Mouse (Mus musculus) adipocyte (in vitro differentiated cells): ENCODE measurements around the gene Olfr743.
"Not testable (repeated sequence)": the region's sequence is repeated elsewhere in the genome, so short reads cannot be mapped to it uniquely, and the experiment has no call there.

ENCODE experiments used
- DNase-seq: peaks from one replicate; pipeline ENCODE4 v3.0.0-alpha.2; 2016; ENCODE audit warnings: low spot score

Olfr743 gene

DNA sequence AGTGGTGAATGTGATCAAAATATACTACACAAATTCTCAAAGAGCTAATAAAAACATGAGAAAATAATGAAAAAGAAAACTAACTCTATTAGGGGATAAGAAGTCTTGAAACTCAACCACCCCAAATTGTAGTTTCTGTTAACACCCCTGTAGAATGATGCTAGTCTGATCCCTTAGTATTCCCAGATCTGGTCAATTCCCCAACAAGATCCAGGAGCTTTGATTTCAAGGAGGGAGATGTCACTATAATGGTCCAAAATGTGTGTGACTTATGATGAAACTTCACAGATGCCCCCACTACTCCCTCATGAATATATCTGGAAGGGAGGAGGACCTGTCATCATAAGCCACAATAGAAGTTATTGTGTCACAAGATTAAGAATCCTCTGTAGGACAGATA lies at the start of gene Olfr743:
TSS of gene Olfr743 (plus strand) at position 301 of the 400 bp plus-strand sequence.
- no peak for DNase-seq

DNA sequence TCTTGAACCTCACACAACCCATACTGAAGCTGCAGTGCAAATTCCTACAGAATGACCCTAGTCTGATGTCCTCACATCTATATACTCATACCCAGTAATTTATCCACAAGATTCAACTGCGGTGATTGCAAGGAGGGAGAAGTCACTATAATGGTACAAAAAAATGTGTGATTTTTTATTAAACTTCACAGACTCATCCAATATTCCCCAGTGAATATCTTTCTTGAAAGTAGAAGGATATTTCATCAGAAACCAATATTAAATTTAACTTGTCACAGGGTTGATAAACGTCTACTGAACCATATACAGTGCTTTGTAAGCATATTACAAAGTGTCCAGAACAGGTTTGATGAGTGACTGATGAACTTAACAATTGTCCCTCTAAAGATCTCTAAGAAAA lies 49.2 kb upstream of the Olfr743 start, which contains the start of gene Olfr741:
TSS of gene Olfr741 (plus strand) at position 301 of the 400 bp plus-strand sequence.
- DNase-seq, result no peak

DNA sequence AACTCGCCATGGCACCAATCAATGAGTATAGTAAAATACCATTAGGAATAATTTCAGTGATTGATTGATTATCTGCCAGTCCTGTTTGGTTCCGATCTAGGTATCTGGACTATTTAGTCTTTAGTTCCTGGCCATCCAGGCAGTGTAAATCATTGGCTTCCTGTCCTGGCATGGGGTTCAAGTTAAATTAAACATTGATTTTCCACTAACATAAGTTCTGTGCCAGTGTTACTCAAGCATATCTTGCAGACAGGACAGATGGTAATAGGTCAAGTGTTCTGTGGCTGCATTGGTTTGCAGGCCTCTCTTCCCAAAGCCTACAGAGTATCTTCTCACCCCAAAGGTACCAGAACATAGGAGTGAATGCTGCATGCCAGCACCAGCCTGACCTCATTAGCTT lies 43.2 kb upstream of the Olfr743 start:
- no peak for DNase-seq

DNA sequence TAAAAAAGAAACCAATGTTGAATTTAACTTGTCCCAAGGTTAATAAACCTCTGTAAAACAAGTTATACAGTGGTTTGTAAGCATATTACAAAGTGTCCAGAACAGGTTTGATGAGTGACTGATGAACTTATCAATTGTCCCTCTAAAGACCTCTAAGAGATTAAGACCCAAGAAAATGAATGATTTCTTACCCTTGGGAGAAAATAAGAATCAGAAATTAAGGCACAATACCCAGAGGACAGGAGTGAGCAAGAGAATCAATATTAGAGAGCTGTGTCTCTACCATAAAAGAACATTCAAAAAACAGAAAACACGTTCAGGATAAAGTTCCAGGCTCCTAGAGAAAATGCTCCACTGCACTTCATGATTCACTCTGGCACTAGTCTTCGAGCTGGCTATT lies 18.3 kb upstream of the Olfr743 start, which contains the start of gene Olfr742:
TSS of gene Olfr742 (plus strand) at position 301 of the 400 bp plus-strand sequence.
- no peak for DNase-seq

DNA sequence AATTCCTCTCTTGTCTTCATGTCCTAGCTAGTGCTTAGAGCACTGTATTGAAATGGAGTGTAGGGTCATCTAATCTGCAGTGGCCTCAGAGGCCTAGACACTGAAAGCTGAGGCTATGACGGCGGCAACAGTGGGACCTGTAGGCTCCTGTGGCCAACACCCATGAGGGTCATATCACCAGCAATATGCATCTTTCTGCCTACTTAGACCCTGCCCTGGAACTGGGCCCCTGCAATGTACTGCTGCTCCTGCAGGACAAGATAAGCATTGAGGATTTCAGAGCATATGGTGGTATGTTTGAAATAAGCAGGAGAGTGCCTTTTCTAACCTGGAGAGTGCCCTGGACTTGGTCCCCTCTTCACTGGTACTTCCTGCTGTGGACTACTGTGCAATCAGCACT lies 31.1 kb downstream of the Olfr743 start:
- no peak for DNase-seq

DNA sequence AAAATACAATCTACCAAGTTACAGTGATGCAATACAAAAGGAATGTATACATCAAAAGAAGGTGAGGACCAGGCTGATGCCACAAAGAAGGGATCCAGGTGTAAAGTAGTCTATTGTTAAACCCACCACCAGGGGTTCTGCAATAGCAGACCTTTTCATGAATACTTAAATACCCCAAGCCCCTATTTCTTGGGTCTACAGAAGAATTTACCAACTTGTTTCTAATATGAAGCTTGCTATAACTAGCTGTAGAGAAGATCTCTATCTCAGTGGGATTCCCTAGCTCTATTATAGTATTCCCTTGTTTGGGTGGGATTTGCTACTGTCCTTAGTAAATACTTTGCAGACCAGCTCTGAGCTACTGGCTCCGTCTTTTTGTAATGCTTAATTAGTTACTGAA lies 51.4 kb downstream of the Olfr743 start:
- not testable (repeated sequence) for DNase-seq
